Mouse (Mus musculus): ENCODE measurements at regions not wholly inside any gene's neighbourhood (a gene's known extent, or its start where the extent isn't known, plus 50 kb on each side); places are given as distances from the start of the nearest gene placed in this dataset.

- Histone ChIP-seq H3K9me3 (replicated peaks) (no peaks in the 10 kb centered on the region), H3K4me3 (replicated peaks) (no peak overlapping the region), H3K9ac (no peak overlapping the region), H3K27me3 (0 out of 2 replicates have a peak, but pooled peaks cover 3% of the 10 kb centered on the region), H3K36me3 (no peaks in the 10 kb centered on the region), H3K27ac (no peak overlapping the region), H3K4me1 (peaks cover 9% of the 10 kb centered on the region), H3K4me2 (peak overlapping the region; percentile 27)
- no peak for ATAC-seq (replicated peaks; ENCODE audit: low FRiP score)
- 54% methylated on average over 9 of the region's 9 CpGs for WGBS
These were observed 62.1 kb upstream of the Sox4 start for GRCm38 (mm10) chr13:29015605-29015994.

- Histone ChIP-seq H3K4me3 (replicated peaks) (no peak overlapping the region), H3K27me3 (0 out of 2 replicates have a peak, but pooled peaks cover 3% of the 10 kb centered on the region), H3K4me1 (peaks cover 9% of the 10 kb centered on the region), H3K9me3 (replicated peaks) (no peaks in the 10 kb centered on the region), H3K36me3 (no peaks in the 10 kb centered on the region), H3K27ac (no peak overlapping the region), H3K9ac (no peak overlapping the region), H3K4me2 (peak overlapping the region; percentile 27)
- ATAC-seq (replicated peaks; ENCODE audit: low FRiP score), result no peak
- 24% methylated on average over 13 of the region's 13 CpGs for WGBS
These were observed 61.5 kb upstream of the Sox4 start for GRCm38 (mm10) chr13:29014827-29015604.

- H3K27ac ChIP-seq, result no peak overlapping the region
- H3K9ac ChIP-seq, result no peak overlapping the region
- no peaks in the 10 kb centered on the region for H3K9me3 ChIP-seq (replicated peaks)
- H3K4me3 ChIP-seq (replicated peaks), result no peak overlapping the region
- no peak overlapping the region for H3K4me2 ChIP-seq
- no peaks in the 10 kb centered on the region for H3K36me3 ChIP-seq
- peaks cover 9% of the 10 kb centered on the region for H3K4me1 ChIP-seq
- H3K27me3 ChIP-seq, result 0 out of 2 replicates have a peak, but pooled peaks cover 3% of the 10 kb centered on the region
- ATAC-seq (replicated peaks; ENCODE audit: low FRiP score), result no peak
- 64% methylated on average over 15 of the region's 15 CpGs for WGBS
These were observed 60.7 kb upstream of the Sox4 start for GRCm38 (mm10) chr13:29014066-29014826.

- H3K9me3 ChIP-seq (replicated peaks), result no peaks in the 10 kb centered on the region
- H3K4me1 ChIP-seq, result no peaks in the 10 kb centered on the region
- H3K36me3 ChIP-seq, result no peaks in the 10 kb centered on the region
- H3K9ac ChIP-seq, result no peak overlapping the region
- ATAC-seq (replicated peaks; ENCODE audit: low FRiP score), result no peak
- no peaks in the 10 kb centered on the region for H3K27me3 ChIP-seq
- H3K4me3 ChIP-seq (replicated peaks), result no peak overlapping the region
- H3K4me2 ChIP-seq, result no peak overlapping the region
- no peak overlapping the region for H3K27ac ChIP-seq
These were observed 53.0 kb upstream of the Sox4 start for GRCm38 (mm10) chr13:29006467-29006866.
